Mouse (Mus musculus) small intestine, adult 2 months (tissue): Measurements from ENCODE around the gene Muc4.

ENCODE experiments used
- CTCF ChIP-seq: fragments of 200-500 bp; IDR thresholded peaks from 2 replicates; pipeline ENCODE4 v1.5.1; 2012; ENCODE audit warnings: low read depth, mild to moderate bottlenecking, control low read depth, inconsistent platforms, low read length, moderate library complexity, mixed read lengths; ENCODE audit not compliant: insufficient replicate concordance, insufficient read length; ENCODE audit errors: extremely low read depth
- POLR2A ChIP-seq: fragments of 200-500 bp; IDR thresholded peaks from 2 replicates; pipeline ENCODE4 v1.6.1; 2012; ENCODE audit warnings: low read depth, mild to moderate bottlenecking, control low read depth, inconsistent platforms, low read length, moderate library complexity

- TF ChIP-seq POLR2A (no peak), CTCF (no peak)
Observed at GRCm38 (mm10) chr16:32728730-32729129, 7.0 kb upstream of the Muc4 start.
